Mouse (Mus musculus): ENCODE data around the gene Nupr1. TPM values are rescaled to one million over a fixed set of nuclear protein-coding genes. Genes with fewer than 3 reads are reported as not detected.

Gene Nupr1
- total and polyA plus RNA-seq, 3 experiments: 1.8 to 11.0 TPM; not detected in 1

DNA sequence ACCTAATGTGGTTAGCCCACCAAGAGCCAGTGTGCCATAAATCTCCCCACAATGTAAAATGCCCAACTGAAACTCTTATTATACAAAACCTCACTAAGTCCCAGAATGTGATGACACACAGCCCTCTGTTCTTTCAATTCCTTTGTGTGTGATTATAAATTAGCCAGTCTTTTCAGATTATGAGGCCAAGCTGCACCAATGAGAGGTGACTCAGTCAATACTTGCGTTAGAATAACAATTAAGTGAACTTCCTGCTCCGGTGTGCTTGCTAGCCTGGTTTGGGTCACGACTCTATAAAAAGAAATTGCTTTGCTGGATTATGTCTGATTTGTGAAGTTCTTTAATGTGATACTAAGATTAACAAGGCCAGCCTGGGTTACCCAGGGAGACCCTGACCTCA, 746 bp downstream of the Nupr1 start (continued):
- no peak for TF ChIP-seq CHD1 (IDR thresholded peaks at IDR 0.05; ENCODE audit: low read depth, low read length)

- no peak for TF ChIP-seq POLR2AphosphoS2 (IDR thresholded peaks at IDR 0.05; ENCODE audit: low read length)
- H3K9me3 ChIP-seq (replicated peaks; ENCODE audit: insufficient read depth, low read length): no peaks in the 10 kb centered on the region
Measured at GRCm38 (mm10) chr7:126628111-126628510, 2.5 kb downstream of the Nupr1 start.

DNA sequence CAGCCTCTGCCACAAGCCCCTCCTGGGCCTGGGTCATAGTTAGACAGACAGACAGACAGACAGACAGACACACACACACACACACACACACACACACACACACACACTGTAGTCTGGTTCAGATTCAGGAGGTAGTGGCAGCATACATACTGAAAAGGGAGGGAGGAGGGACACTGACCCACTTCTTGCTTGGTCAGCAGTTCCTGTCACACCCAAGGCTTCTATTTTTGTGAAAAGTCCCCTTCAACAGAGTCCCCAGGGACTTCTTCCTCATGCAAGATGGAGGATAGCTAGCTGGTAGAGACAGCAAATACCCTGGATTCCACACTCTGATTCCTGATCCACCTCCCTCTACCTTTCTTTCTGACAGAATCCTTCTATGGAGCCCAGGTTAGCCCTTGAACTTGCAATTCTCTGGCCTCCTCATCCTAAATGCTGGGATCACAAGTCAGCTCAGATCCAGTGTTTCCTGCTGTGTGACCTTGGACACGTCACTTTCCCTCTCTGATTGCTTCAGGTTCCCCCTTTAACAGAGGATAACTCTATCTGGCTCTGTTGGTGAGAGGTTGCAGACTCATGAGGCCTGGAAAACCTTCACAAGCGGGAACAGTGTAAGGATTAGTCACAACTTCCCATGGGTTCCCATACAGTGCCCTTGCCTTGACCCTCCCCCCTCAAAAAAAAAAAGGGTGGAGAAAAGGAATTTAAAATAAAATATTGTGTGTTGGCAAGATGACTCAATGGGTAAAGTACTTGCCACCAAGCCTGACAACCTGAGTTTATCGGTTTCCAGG, 4.7 kb downstream of the Nupr1 start:
- H3K79me2 ChIP-seq (ENCODE audit: control insufficient read depth, insufficient read depth, low read length, poor library complexity): no peaks in the 10 kb centered on the region
- H3K4me1 ChIP-seq (ENCODE audit: control insufficient read depth in 1 of 2, insufficient read depth in 2 of 2, low read length in 2 of 2): peaks cover 23 to 52% of the 10 kb centered on the region in 2 experiments
- peak overlapping the region in 1 of 2 experiments; percentile 27; a peak in 1 of 4 replicates for H3K4me3 ChIP-seq (ENCODE audit: control insufficient read depth in 1 of 2, insufficient read depth in 1 of 2, low read depth in 2 of 2, low read length in 2 of 2)
- H3K36me3 ChIP-seq (ENCODE audit: control insufficient read depth in 1 of 2, insufficient read depth in 2 of 2, low read length in 2 of 2): peaks cover 0 to 40% of the 10 kb centered on the region in 2 experiments; a peak in 2 of 4 replicates
- TF ChIP-seq MAFK (IDR thresholded peaks at IDR 0.05; ENCODE audit: borderline replicate concordance, low read depth, low read length): peak; percentile 25; the same call in 1 of the 2 replicates
- no peak for TF ChIP-seq CHD1 (IDR thresholded peaks at IDR 0.05; ENCODE audit: low read depth, low read length)
- no peak for TF ChIP-seq GATA1 (IDR thresholded peaks at IDR 0.05; ENCODE audit: low read depth, low read length)
- no peak for TF ChIP-seq ZKSCAN1 (IDR thresholded peaks at IDR 0.05; ENCODE audit: low read depth, low read length)
- H3K9me3 ChIP-seq (replicated peaks; ENCODE audit: insufficient read depth, low read length): no peaks in the 10 kb centered on the region
- H3K9ac ChIP-seq (ENCODE audit: control insufficient read depth, low read depth, low read length, poor library complexity, severe bottlenecking): peak overlapping the region; percentile 56
- H3K27ac ChIP-seq (ENCODE audit: control insufficient read depth, low read depth, low read length): peak overlapping the region; percentile 42
- H3K27me3 ChIP-seq (ENCODE audit: control insufficient read depth in 1 of 2, insufficient read depth in 2 of 2, low read length in 2 of 2): no peaks in the 10 kb centered on the region
- DNase-seq (ENCODE audit: low read depth, low spot score): no peak

More at GRCm38 (mm10) chr7:126628111-126628510, 2.5 kb downstream of the Nupr1 start:
- H3K27me3 ChIP-seq (ENCODE audit: control insufficient read depth in 1 of 2, insufficient read depth in 2 of 2, low read length in 2 of 2): no peaks in the 10 kb centered on the region
- no peak overlapping the region for H3K9ac ChIP-seq (ENCODE audit: control insufficient read depth, low read depth, low read length, poor library complexity, severe bottlenecking)
- DNase-seq (ENCODE audit: low read depth, low spot score): no peak
- no peak overlapping the region for H3K27ac ChIP-seq (ENCODE audit: control insufficient read depth, low read depth, low read length)
- H3K36me3 ChIP-seq (ENCODE audit: control insufficient read depth in 1 of 2, insufficient read depth in 2 of 2, low read length in 2 of 2): peaks cover 0 to 32% of the 10 kb centered on the region in 2 experiments; a peak in 2 of 4 replicates
- H3K4me3 ChIP-seq (ENCODE audit: control insufficient read depth in 1 of 2, insufficient read depth in 1 of 2, low read depth in 2 of 2, low read length in 2 of 2): no peak overlapping the region
- no peaks in the 10 kb centered on the region for H3K79me2 ChIP-seq (ENCODE audit: control insufficient read depth, insufficient read depth, low read length, poor library complexity)
- peaks cover 30 to 46% of the 10 kb centered on the region in 2 experiments for H3K4me1 ChIP-seq (ENCODE audit: control insufficient read depth in 1 of 2, insufficient read depth in 2 of 2, low read length in 2 of 2)

DNA sequence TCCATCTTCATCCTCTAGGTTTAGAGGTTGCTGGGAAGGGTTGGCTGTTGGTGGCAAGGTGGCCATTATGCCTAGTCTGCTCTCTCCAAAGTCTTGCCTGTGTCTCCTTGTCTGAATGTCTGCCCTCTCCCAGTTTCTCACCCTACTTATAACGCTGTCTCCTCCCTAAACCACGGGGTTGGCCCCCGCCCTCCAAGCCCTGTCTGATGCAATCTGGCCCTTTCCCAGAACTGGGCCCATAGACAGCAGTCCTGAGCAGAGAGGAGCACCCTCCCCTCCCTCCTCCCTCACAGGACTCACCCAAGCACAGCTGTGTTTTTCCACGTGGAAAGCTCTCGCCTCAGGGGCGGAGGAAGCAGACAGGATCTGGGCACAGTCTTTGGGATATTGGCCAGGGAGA, 5.3 kb downstream of the Nupr1 start:
- Histone ChIP-seq H3K79me2 (ENCODE audit: control insufficient read depth, insufficient read depth, low read length, poor library complexity) (no peaks in the 10 kb centered on the region), H3K9me3 (replicated peaks; ENCODE audit: insufficient read depth, low read length) (no peaks in the 10 kb centered on the region), H3K27ac (ENCODE audit: control insufficient read depth, low read depth, low read length) (peak overlapping the region; percentile 52), H3K27me3 (ENCODE audit: control insufficient read depth in 1 of 2, insufficient read depth in 2 of 2, low read length in 2 of 2) (no peaks in the 10 kb centered on the region), H3K4me1 (ENCODE audit: control insufficient read depth in 1 of 2, insufficient read depth in 2 of 2, low read length in 2 of 2) (peaks cover 23 to 52% of the 10 kb centered on the region in 2 experiments), H3K4me3 (ENCODE audit: control insufficient read depth in 1 of 2, insufficient read depth in 1 of 2, low read depth in 2 of 2, low read length in 2 of 2) (peak overlapping the region; percentile 27 to 60), H3K36me3 (ENCODE audit: control insufficient read depth in 1 of 2, insufficient read depth in 2 of 2, low read length in 2 of 2) (peaks cover 0 to 40% of the 10 kb centered on the region in 2 experiments; a peak in 2 of 4 replicates), H3K9ac (ENCODE audit: control insufficient read depth, low read depth, low read length, poor library complexity, severe bottlenecking) (peak overlapping the region; percentile 68)
- DNase-seq (ENCODE audit: low read depth, low spot score): peak; percentile 81
- TF ChIP-seq MXI1 (IDR thresholded peaks at IDR 0.05; ENCODE audit: low read depth, low read length) (peak; percentile 88), TAL1 (IDR thresholded peaks at IDR 0.05; ENCODE audit: low read length) (no peak), NRF1 (IDR thresholded peaks at IDR 0.05; ENCODE audit: insufficient read depth, low read depth, low read length, poor library complexity, severe bottlenecking) (0 out of 2 replicates have a peak, but pooled peaks have one; percentile 37), MAZ (IDR thresholded peaks at IDR 0.05; ENCODE audit: low read depth, low read length) (peak; percentile 92), MAFK (IDR thresholded peaks at IDR 0.05; ENCODE audit: borderline replicate concordance, low read depth, low read length) (no peak), EP300 (IDR thresholded peaks at IDR 0.05; ENCODE audit: low read depth in 1 of 2, low read length in 2 of 2) (peak in 1 of 2 experiments; percentile 59; a peak in 2 of 4 replicates), E2F4 (IDR thresholded peaks at IDR 0.05; ENCODE audit: borderline replicate concordance, low read depth, low read length) (no peak), TBP (IDR thresholded peaks at IDR 0.05; ENCODE audit: low read depth, low read length) (peak; percentile 63; the same call in 1 of the 2 replicates), ETS1 (IDR thresholded peaks at IDR 0.05; ENCODE audit: low read depth, low read length) (peak; percentile 81), POLR2AphosphoS2 (IDR thresholded peaks at IDR 0.05; ENCODE audit: low read length) (peak; percentile 77; the same call in 1 of the 2 replicates), ZKSCAN1 (IDR thresholded peaks at IDR 0.05; ENCODE audit: low read depth, low read length) (no peak), SIN3A (IDR thresholded peaks at IDR 0.05; ENCODE audit: low read length) (peak; percentile 66), CHD2 (IDR thresholded peaks at IDR 0.05; ENCODE audit: low read length) (no peak), NELFE (IDR thresholded peaks at IDR 0.05; ENCODE audit: low read depth, low read length) (peak; percentile 28), RCOR1 (IDR thresholded peaks at IDR 0.05; ENCODE audit: low read depth, low read length) (peak; percentile 41; the same call in 1 of the 2 replicates), MEF2A (IDR thresholded peaks at IDR 0.05; ENCODE audit: extremely low read depth, insufficient replicate concordance, low read depth, low read length, poor library complexity, severe bottlenecking) (no peak), ZNF384 (IDR thresholded peaks at IDR 0.05; ENCODE audit: low read depth, low read length) (no peak), JUND (IDR thresholded peaks at IDR 0.05; ENCODE audit: low read depth, low read length) (no peak), GATA1 (IDR thresholded peaks at IDR 0.05; ENCODE audit: low read depth, low read length) (no peak)

All from MEL (cell line).